Mouse (Mus musculus): Measurements from ENCODE around the gene Tab3. TPM values are rescaled to one million over a fixed set of nuclear protein-coding genes. Genes with fewer than 3 reads are reported as not detected.

Gene Tab3
- total RNA-seq, 1 experiment: 12.3 TPM

- TF ChIP-seq HCFC1 (IDR thresholded peaks at IDR 0.05; ENCODE audit: borderline replicate concordance, insufficient read depth, low read length): no peak
- no peak for TF ChIP-seq ZNF384 (IDR thresholded peaks at IDR 0.05; ENCODE audit: low read depth, low read length)
- TF ChIP-seq CHD2 (IDR thresholded peaks at IDR 0.05; ENCODE audit: low read depth, low read length): no peak
- no peak for TF ChIP-seq MAFK (IDR thresholded peaks at IDR 0.05; ENCODE audit: insufficient read depth, low read depth, low read length)
- no peak for TF ChIP-seq ZC3H11A (IDR thresholded peaks at IDR 0.05; ENCODE audit: borderline replicate concordance, low read depth, low read length)
- no peak overlapping the region for H3K9ac ChIP-seq (ENCODE audit: insufficient read depth, low read depth, low read length, poor library complexity, severe bottlenecking)
- no peaks in the 10 kb centered on the region for H3K4me1 ChIP-seq (ENCODE audit: control insufficient read depth in 2 of 2, insufficient read depth in 2 of 2, low read length in 2 of 2, poor library complexity in 1 of 2)
- peak; percentile 1 for DNase-seq (ENCODE audit: low read depth, low spot score)
- no peaks in the 10 kb centered on the region for H3K36me3 ChIP-seq (ENCODE audit: control insufficient read depth, insufficient read depth, low read length, poor library complexity, severe bottlenecking)
- in situ Hi-C loops (cut with MboI; ENCODE audit: low sequenced_read_pairs in 2 of 2, unreplicated experiment in 2 of 2): no loop called here
- no peak overlapping the region for H3K27ac ChIP-seq (ENCODE audit: insufficient read depth, low read depth, low read length, poor library complexity, severe bottlenecking)
- no peaks in the 10 kb centered on the region for H3K9me3 ChIP-seq (ENCODE audit: control insufficient read depth, insufficient read depth, low read depth, low read length)
- H3K4me3 ChIP-seq (ENCODE audit: insufficient read depth in 1 of 2, low read depth in 1 of 2, low read length in 2 of 2, poor library complexity in 1 of 2, severe bottlenecking in 1 of 2): no peak overlapping the region
These were observed 11.8 kb downstream of the Tab3 start for GRCm38 (mm10) chrX:85585575-85585974.

GRCm38 (mm10) chrX:85614701-85615100 is 40.9 kb downstream of the Tab3 start:
- in situ Hi-C loops (cut with MboI; ENCODE audit: low sequenced_read_pairs in 2 of 2, unreplicated experiment in 2 of 2): no loop called here
- TF ChIP-seq ZC3H11A (IDR thresholded peaks at IDR 0.05; ENCODE audit: borderline replicate concordance, low read depth, low read length): no peak
- no peak for TF ChIP-seq MAFK (IDR thresholded peaks at IDR 0.05; ENCODE audit: insufficient read depth, low read depth, low read length)
- TF ChIP-seq ZNF384 (IDR thresholded peaks at IDR 0.05; ENCODE audit: low read depth, low read length): no peak
- no peak for TF ChIP-seq HCFC1 (IDR thresholded peaks at IDR 0.05; ENCODE audit: borderline replicate concordance, insufficient read depth, low read length)
- no peak for TF ChIP-seq CHD2 (IDR thresholded peaks at IDR 0.05; ENCODE audit: low read depth, low read length)
- no peak for DNase-seq (ENCODE audit: low read depth, low spot score)
- Histone ChIP-seq H3K27ac (ENCODE audit: insufficient read depth, low read depth, low read length, poor library complexity, severe bottlenecking) (no peak overlapping the region), H3K4me3 (ENCODE audit: insufficient read depth in 1 of 2, low read depth in 1 of 2, low read length in 2 of 2, poor library complexity in 1 of 2, severe bottlenecking in 1 of 2) (no peak overlapping the region), H3K9ac (ENCODE audit: insufficient read depth, low read depth, low read length, poor library complexity, severe bottlenecking) (no peak overlapping the region), H3K36me3 (ENCODE audit: control insufficient read depth, insufficient read depth, low read length, poor library complexity, severe bottlenecking) (no peaks in the 10 kb centered on the region; the same call in 1 of the 2 replicates), H3K9me3 (ENCODE audit: control insufficient read depth, insufficient read depth, low read depth, low read length) (no peaks in the 10 kb centered on the region), H3K4me1 (ENCODE audit: control insufficient read depth in 2 of 2, insufficient read depth in 2 of 2, low read length in 2 of 2, poor library complexity in 1 of 2) (no peaks in the 10 kb centered on the region)

GRCm38 (mm10) chrX:85646204-85646777 is 72.5 kb downstream of the Tab3 start:
- Histone ChIP-seq H3K9me3 (ENCODE audit: control insufficient read depth, insufficient read depth, low read depth, low read length) (no peaks in the 10 kb centered on the region), H3K9ac (ENCODE audit: insufficient read depth, low read depth, low read length, poor library complexity, severe bottlenecking) (no peak overlapping the region), H3K36me3 (ENCODE audit: control insufficient read depth, insufficient read depth, low read length, poor library complexity, severe bottlenecking) (no peaks in the 10 kb centered on the region), H3K4me1 (ENCODE audit: control insufficient read depth in 2 of 2, insufficient read depth in 2 of 2, low read length in 2 of 2, poor library complexity in 1 of 2) (no peaks in the 10 kb centered on the region), H3K4me3 (ENCODE audit: insufficient read depth in 1 of 2, low read depth in 1 of 2, low read length in 2 of 2, poor library complexity in 1 of 2, severe bottlenecking in 1 of 2) (no peak overlapping the region), H3K27ac (ENCODE audit: insufficient read depth, low read depth, low read length, poor library complexity, severe bottlenecking) (no peak overlapping the region)
- TF ChIP-seq CHD2 (IDR thresholded peaks at IDR 0.05; ENCODE audit: low read depth, low read length): no peak
- TF ChIP-seq ZC3H11A (IDR thresholded peaks at IDR 0.05; ENCODE audit: borderline replicate concordance, low read depth, low read length): peak; percentile 49; the same call in 1 of the 2 replicates
- in situ Hi-C loops (cut with MboI; ENCODE audit: low sequenced_read_pairs in 2 of 2, unreplicated experiment in 2 of 2): no loop called here
- DNase-seq (ENCODE audit: low read depth, low spot score): peak; percentile 19

- no peaks in the 10 kb centered on the region for H3K36me3 ChIP-seq (ENCODE audit: control insufficient read depth, insufficient read depth, low read length, poor library complexity, severe bottlenecking)
- H3K27ac ChIP-seq (ENCODE audit: insufficient read depth, low read depth, low read length, poor library complexity, severe bottlenecking): no peak overlapping the region
- no peak overlapping the region for H3K4me3 ChIP-seq (ENCODE audit: insufficient read depth in 1 of 2, low read depth in 1 of 2, low read length in 2 of 2, poor library complexity in 1 of 2, severe bottlenecking in 1 of 2)
- in situ Hi-C loops (cut with MboI; ENCODE audit: low sequenced_read_pairs in 2 of 2, unreplicated experiment in 2 of 2): loop anchor here (10.0 to 25.0 kb wide), 2 partner anchors 235 to 238 kb away; no protein-coding TSS in a partner anchor
- no peak overlapping the region for H3K9ac ChIP-seq (ENCODE audit: insufficient read depth, low read depth, low read length, poor library complexity, severe bottlenecking)
- peak; percentile 20 for DNase-seq (ENCODE audit: low read depth, low spot score)
- TF ChIP-seq HCFC1 (IDR thresholded peaks at IDR 0.05; ENCODE audit: borderline replicate concordance, insufficient read depth, low read length): no peak
- peak; percentile 75 for TF ChIP-seq ZC3H11A (IDR thresholded peaks at IDR 0.05; ENCODE audit: borderline replicate concordance, low read depth, low read length)
- no peaks in the 10 kb centered on the region for H3K9me3 ChIP-seq (ENCODE audit: control insufficient read depth, insufficient read depth, low read depth, low read length)
- H3K4me1 ChIP-seq (ENCODE audit: control insufficient read depth in 2 of 2, insufficient read depth in 2 of 2, low read length in 2 of 2, poor library complexity in 1 of 2): no peaks in the 10 kb centered on the region
These were observed 103.0 kb downstream of the Tab3 start for GRCm38 (mm10) chrX:85676808-85677207.

- no peak overlapping the region for H3K4me3 ChIP-seq (ENCODE audit: insufficient read depth in 1 of 2, low read depth in 1 of 2, low read length in 2 of 2, poor library complexity in 1 of 2, severe bottlenecking in 1 of 2)
- no peaks in the 10 kb centered on the region for H3K36me3 ChIP-seq (ENCODE audit: control insufficient read depth, insufficient read depth, low read length, poor library complexity, severe bottlenecking)
- in situ Hi-C loops (cut with MboI; ENCODE audit: low sequenced_read_pairs in 2 of 2, unreplicated experiment in 2 of 2): loop anchor here in 1 of 2 experiments (25.0 kb wide), 1 partner anchor 230 kb away; no protein-coding TSS in a partner anchor
- TF ChIP-seq ZC3H11A (IDR thresholded peaks at IDR 0.05; ENCODE audit: borderline replicate concordance, low read depth, low read length): no peak
- no peak for TF ChIP-seq MAFK (IDR thresholded peaks at IDR 0.05; ENCODE audit: insufficient read depth, low read depth, low read length)
- no peak for TF ChIP-seq CHD2 (IDR thresholded peaks at IDR 0.05; ENCODE audit: low read depth, low read length)
- no peak for TF ChIP-seq HCFC1 (IDR thresholded peaks at IDR 0.05; ENCODE audit: borderline replicate concordance, insufficient read depth, low read length)
- TF ChIP-seq ZNF384 (IDR thresholded peaks at IDR 0.05; ENCODE audit: low read depth, low read length): no peak
- no peak for DNase-seq (ENCODE audit: low read depth, low spot score)
- H3K27ac ChIP-seq (ENCODE audit: insufficient read depth, low read depth, low read length, poor library complexity, severe bottlenecking): no peak overlapping the region
- no peaks in the 10 kb centered on the region for H3K9me3 ChIP-seq (ENCODE audit: control insufficient read depth, insufficient read depth, low read depth, low read length)
- H3K9ac ChIP-seq (ENCODE audit: insufficient read depth, low read depth, low read length, poor library complexity, severe bottlenecking): no peak overlapping the region
- H3K4me1 ChIP-seq (ENCODE audit: control insufficient read depth in 2 of 2, insufficient read depth in 2 of 2, low read length in 2 of 2, poor library complexity in 1 of 2): no peaks in the 10 kb centered on the region
These were observed 108.3 kb downstream of the Tab3 start for GRCm38 (mm10) chrX:85682125-85682524.

Data from ES-E14 (cell line).